17 mouse cellular contexts compared by ENCODE assay signal in genomic region chr9:21777726-21778125, GRCm38 (mm10). TPM values are rescaled to one million over a fixed set of nuclear protein-coding genes. Genes with fewer than 3 reads are reported as not detected.
"Had no signal": no experiment of that assay in that cellular context is flagged by ENCODE, and none has a peak within 500 bp of the region (broad histone marks: within the 10 kb centered on the region; RNA-seq: fewer than 3 reads in every experiment).

No protein-coding gene starts in this region.

- DNase-seq: retina, postnatal 1 day; right cerebral cortex, adult 18-20 months; right cerebral cortex, postnatal 14 days; right cerebral cortex, postnatal 25 days; right cerebral cortex, postnatal 4 days; spleen, adult 18-20 months; thymus, adult 18-20 months; thymus, adult 2 months; thymus, postnatal 14 days; thymus, postnatal 25 days; thymus, postnatal 36 days; thymus, postnatal 4 days had no signal

- H3K4me3 ChIP-seq: neural tube, embryonic 13.5 days; neural tube, embryonic 15.5 days; stomach, embryonic 15.5 days had no signal

- H3K27me3 ChIP-seq: neural tube, embryonic 13.5 days; neural tube, embryonic 15.5 days; stomach, embryonic 15.5 days had no signal

- H3K9ac ChIP-seq: neural tube, embryonic 13.5 days; neural tube, embryonic 15.5 days; stomach, embryonic 15.5 days had no signal

- H3K4me2 ChIP-seq: neural tube, embryonic 13.5 days; neural tube, embryonic 15.5 days; stomach, embryonic 15.5 days had no signal

- H3K9me3 ChIP-seq: neural tube, embryonic 15.5 days; stomach, embryonic 15.5 days had no signal

- H3K27ac ChIP-seq: neural tube, embryonic 13.5 days; neural tube, embryonic 15.5 days; stomach, embryonic 15.5 days; stomach, postnatal 0 days had no signal

- H3K4me1 ChIP-seq: neural tube, embryonic 13.5 days; neural tube, embryonic 15.5 days; stomach, embryonic 15.5 days had no signal

RNA-seq across cellular contexts. Expression of gene Angptl8, which starts 57.6 kb away (rescaled TPM):
- polyA plus RNA-seq: testis, adult 2 months had no signal
